Mouse (Mus musculus): ENCODE measurements at regions not wholly inside any gene's neighbourhood (a gene's known extent, or its start where the extent isn't known, plus 50 kb on each side); places are given as distances from the start of the nearest gene placed in this dataset.

GRCm38 (mm10) chr9:14092996-14093442 lies 181.8 kb upstream of the Sesn3 start:
- DNase-seq (ENCODE audit: low read depth), result no peak

GRCm38 (mm10) chr9:14103538-14103937 lies 171.3 kb upstream of the Sesn3 start:
- no peak for DNase-seq (ENCODE audit: low read depth)

GRCm38 (mm10) chr9:14104921-14105320 lies 169.9 kb upstream of the Sesn3 start:
- no peak for DNase-seq (ENCODE audit: low read depth)

- no peak for DNase-seq (ENCODE audit: low read depth)
Measured at GRCm38 (mm10) chr9:14106371-14106770, 168.5 kb upstream of the Sesn3 start.

- no peak for DNase-seq (ENCODE audit: low read depth)
Measured at GRCm38 (mm10) chr9:14108798-14109197, 166.1 kb upstream of the Sesn3 start.

- DNase-seq (ENCODE audit: low read depth), result no peak
Measured at GRCm38 (mm10) chr9:14109492-14109891, 165.4 kb upstream of the Sesn3 start.

- DNase-seq (ENCODE audit: low read depth), result no peak
Measured at GRCm38 (mm10) chr9:14111713-14112112, 163.2 kb upstream of the Sesn3 start.

GRCm38 (mm10) chr9:14115521-14115920 lies 159.3 kb upstream of the Sesn3 start:
- no peak for DNase-seq (ENCODE audit: low read depth)

GRCm38 (mm10) chr9:14116097-14116840 lies 158.6 kb upstream of the Sesn3 start:
- DNase-seq (ENCODE audit: low read depth), result no peak

- no peak for DNase-seq (ENCODE audit: low read depth)
Measured at GRCm38 (mm10) chr9:14133372-14133771, 141.5 kb upstream of the Sesn3 start.

- DNase-seq (ENCODE audit: low read depth), result no peak
Measured at GRCm38 (mm10) chr9:14134894-14135450, 139.9 kb upstream of the Sesn3 start.

GRCm38 (mm10) chr9:14141321-14141720 lies 133.5 kb upstream of the Sesn3 start:
- DNase-seq (ENCODE audit: low read depth), result no peak

- no peak for DNase-seq (ENCODE audit: low read depth)
Measured at GRCm38 (mm10) chr9:14143988-14144387, 130.9 kb upstream of the Sesn3 start.

GRCm38 (mm10) chr9:14147088-14147487 lies 127.8 kb upstream of the Sesn3 start:
- DNase-seq (ENCODE audit: low read depth), result peak; percentile 10

- DNase-seq (ENCODE audit: low read depth), result no peak
Measured at GRCm38 (mm10) chr9:14147731-14148130, 127.1 kb upstream of the Sesn3 start.

- DNase-seq (ENCODE audit: low read depth), result no peak
Measured at GRCm38 (mm10) chr9:14150288-14150687, 124.6 kb upstream of the Sesn3 start.

GRCm38 (mm10) chr9:14156967-14157366 lies 117.9 kb upstream of the Sesn3 start:
- DNase-seq (ENCODE audit: low read depth), result no peak

GRCm38 (mm10) chr9:14158096-14158837 lies 116.6 kb upstream of the Sesn3 start:
- DNase-seq (ENCODE audit: low read depth), result no peak

GRCm38 (mm10) chr9:14160207-14160606 lies 114.7 kb upstream of the Sesn3 start:
- no peak for DNase-seq (ENCODE audit: low read depth)

GRCm38 (mm10) chr9:14171589-14172240 lies 103.2 kb upstream of the Sesn3 start:
- DNase-seq (ENCODE audit: low read depth), result no peak

- DNase-seq (ENCODE audit: low read depth), result no peak
Measured at GRCm38 (mm10) chr9:14173631-14174323, 101.1 kb upstream of the Sesn3 start.
